Mouse (Mus musculus) kidney, adult 2 months (tissue): ENCODE results near the gene Gucy2c. TPM values are rescaled to one million over a fixed set of nuclear protein-coding genes. Genes with fewer than 3 reads are reported as not detected.

Experiments used
- DNase-seq: peaks from one replicate; pipeline ENCODE4 v3.0.0; 2021
- H3K27ac ChIP-seq: fragments of 200-500 bp; 2 replicates; pipeline ENCODE4 v1.5.1; 2012; ENCODE audit warnings: low read depth, low read length, control low read depth, inconsistent platforms; ENCODE audit not compliant: insufficient read depth
- H3K27me3 ChIP-seq: fragments of 200-500 bp; replicated peaks from 2 replicates; pipeline ENCODE4 v1.6.1; 2012; ENCODE audit warnings: mild to moderate bottlenecking, moderate library complexity, low read length, inconsistent platforms; ENCODE audit not compliant: control insufficient read depth, insufficient read depth
- H3K36me3 ChIP-seq: fragments of 200-500 bp; 2 replicates; pipeline ENCODE4 v1.6.1; 2012; ENCODE audit warnings: mild to moderate bottlenecking, moderate library complexity, low read length, inconsistent platforms; ENCODE audit not compliant: control insufficient read depth, insufficient read depth
- H3K4me1 ChIP-seq: fragments of 200-500 bp; 2 replicates; pipeline ENCODE4 v1.6.1; 2011; ENCODE audit warnings: low read length; ENCODE audit not compliant: control insufficient read depth, insufficient read depth
- H3K4me3 ChIP-seq: fragments of 200-500 bp; 2 replicates; pipeline ENCODE4 v1.5.1; 2011; ENCODE audit warnings: mild to moderate bottlenecking, low read depth, low read length, control low read depth; ENCODE audit not compliant: insufficient read depth
- CTCF ChIP-seq: fragments of 200-500 bp; conservative IDR thresholded peaks from 2 replicates; pipeline ENCODE4 v1.5.1; 2011; ENCODE audit warnings: low read depth, mild to moderate bottlenecking, control low read depth, low read length, moderate library complexity, mixed read lengths; ENCODE audit not compliant: insufficient read depth, insufficient read length
- POLR2A ChIP-seq: fragments of 200-500 bp; IDR thresholded peaks from one replicate; pipeline ENCODE4 v1.6.1; 2011; ENCODE audit warnings: low read depth, low read length, control low read depth
- WGBS: fragments of 180-500 bp; shearing (Covaris S2); methylation state at CpG from one replicate; pipeline ENCODE4 v1.1.7; 2018; 5-methylcytosine and 5-hydroxymethylcytosine counted together
- polyA plus RNA-seq: library from polyadenylated mRNA; depleted of rRNA; stranded (reverse); fragments of >200 nt; gene quantifications from 2 replicates; pipeline ENCODE4 v1.2.3, GENCODE M21; 2012

Gene Gucy2c
- polyA plus RNA-seq, 1 experiment = 0.02 TPM

GRCm38 (mm10) chr6:136769859-136770258 is 11.7 kb downstream of the Gucy2c start:
- TF ChIP-seq CTCF (no peak), POLR2A (no peak)
- Histone ChIP-seq H3K27me3 (no peaks in the 10 kb centered on the region), H3K4me1 (no peaks in the 10 kb centered on the region), H3K27ac (no peak overlapping the region), H3K36me3 (no peaks in the 10 kb centered on the region), H3K4me3 (no peak overlapping the region)
- no peak for DNase-seq
- WGBS = 84% methylated on average over 7 of the region's 7 CpGs

- Histone ChIP-seq H3K36me3 (no peaks in the 10 kb centered on the region), H3K4me1 (no peaks in the 10 kb centered on the region), H3K4me3 (no peak overlapping the region), H3K27me3 (no peaks in the 10 kb centered on the region), H3K27ac (no peak overlapping the region)
- 77% methylated on average over 8 of the region's 8 CpGs for WGBS
- no peak for DNase-seq
- no peak for TF ChIP-seq CTCF
- no peak for TF ChIP-seq POLR2A
These were observed 12.4 kb downstream of the Gucy2c start for GRCm38 (mm10) chr6:136769143-136769542.

- no peak for DNase-seq
- no peaks in the 10 kb centered on the region for H3K27me3 ChIP-seq
- H3K4me1 ChIP-seq = no peaks in the 10 kb centered on the region
- no peaks in the 10 kb centered on the region for H3K36me3 ChIP-seq
- 59% methylated on average over 1 of the region's 1 CpGs for WGBS
- TF ChIP-seq CTCF (no peak), POLR2A (no peak)
- no peak overlapping the region for H3K4me3 ChIP-seq
- no peak overlapping the region for H3K27ac ChIP-seq
These were observed 17.7 kb downstream of the Gucy2c start for GRCm38 (mm10) chr6:136763912-136764311.

- no peak for TF ChIP-seq CTCF
- no peak for TF ChIP-seq POLR2A
- Histone ChIP-seq H3K36me3 (no peaks in the 10 kb centered on the region), H3K4me3 (no peak overlapping the region), H3K27me3 (no peaks in the 10 kb centered on the region), H3K4me1 (no peaks in the 10 kb centered on the region), H3K27ac (no peak overlapping the region)
- DNase-seq = no peak
- WGBS = 86% methylated on average over 11 of the region's 11 CpGs
These were observed 31.0 kb downstream of the Gucy2c start for GRCm38 (mm10) chr6:136750567-136750966.

GRCm38 (mm10) chr6:136745586-136745985 is 36.0 kb downstream of the Gucy2c start:
- H3K4me1 ChIP-seq = no peaks in the 10 kb centered on the region
- no peaks in the 10 kb centered on the region for H3K27me3 ChIP-seq
- TF ChIP-seq CTCF = no peak
- no peak for DNase-seq
- H3K4me3 ChIP-seq = no peak overlapping the region
- H3K36me3 ChIP-seq = no peaks in the 10 kb centered on the region
- H3K27ac ChIP-seq = no peak overlapping the region
- 72% methylated on average over 5 of the region's 5 CpGs for WGBS

- no peaks in the 10 kb centered on the region for H3K36me3 ChIP-seq
- 74% methylated on average over 7 of the region's 7 CpGs for WGBS
- no peaks in the 10 kb centered on the region for H3K27me3 ChIP-seq
- H3K4me1 ChIP-seq = no peaks in the 10 kb centered on the region
- TF ChIP-seq POLR2A (no peak), CTCF (no peak)
- H3K4me3 ChIP-seq = no peak overlapping the region
- no peak for DNase-seq
- no peak overlapping the region for H3K27ac ChIP-seq
These were observed 37.8 kb downstream of the Gucy2c start for GRCm38 (mm10) chr6:136743729-136744128.

- Histone ChIP-seq H3K36me3 (no peaks in the 10 kb centered on the region), H3K4me3 (no peak overlapping the region), H3K27me3 (no peaks in the 10 kb centered on the region), H3K4me1 (no peaks in the 10 kb centered on the region), H3K27ac (no peak overlapping the region)
- peak; percentile 85 for DNase-seq
- WGBS = 39% methylated on average over 10 of the region's 10 CpGs
- TF ChIP-seq POLR2A (no peak), CTCF (peak; percentile 51)
These were observed 39.0 kb downstream of the Gucy2c start for GRCm38 (mm10) chr6:136742352-136743118.
